Mouse (Mus musculus) WW6 (cell line): ENCODE measurements around the gene Ggt1.
"Not testable (repeated sequence)": the region's sequence is repeated elsewhere in the genome, so short reads cannot be mapped to it uniquely, and the experiment has no call there.

Experiments used
- DNase-seq: peaks from one replicate; pipeline ENCODE4 v3.0.0-alpha.2; 2013; ENCODE audit warnings: low read depth, low spot score

Ggt1 gene

DNA sequence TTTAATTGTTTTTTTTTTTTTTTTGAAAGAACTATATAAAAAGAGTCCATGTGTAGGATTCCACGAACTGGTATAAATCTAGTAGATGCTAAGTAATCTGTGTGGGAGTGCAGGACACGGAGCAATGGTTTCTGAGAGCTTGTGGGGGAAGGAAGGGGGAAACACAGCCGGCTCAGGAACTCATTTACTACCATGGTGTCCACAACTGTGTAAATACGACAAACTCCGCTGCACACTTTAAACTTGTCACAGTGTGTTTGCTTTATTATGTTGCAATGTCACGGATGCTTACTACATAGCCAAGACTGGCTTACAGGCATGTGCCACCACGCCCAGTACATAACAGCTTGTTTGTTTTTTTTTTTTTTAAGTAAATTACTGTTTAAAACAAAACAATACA is 11.5 kb upstream of the Ggt1 start:
- DNase-seq: no peak

GRCm38 (mm10) chr10:75551175-75551574 is 10.2 kb upstream of the Ggt1 start:
- DNase-seq: no peak

GRCm38 (mm10) chr10:75552106-75552505 is 9.3 kb upstream of the Ggt1 start:
- no peak for DNase-seq

GRCm38 (mm10) chr10:75552701-75553450 is 8.5 kb upstream of the Ggt1 start:
- DNase-seq: no peak

- no peak for DNase-seq
Observed at GRCm38 (mm10) chr10:75554090-75554489, 7.3 kb upstream of the Ggt1 start.

- no peak for DNase-seq
Observed at GRCm38 (mm10) chr10:75555557-75555956, 5.8 kb upstream of the Ggt1 start.

DNA sequence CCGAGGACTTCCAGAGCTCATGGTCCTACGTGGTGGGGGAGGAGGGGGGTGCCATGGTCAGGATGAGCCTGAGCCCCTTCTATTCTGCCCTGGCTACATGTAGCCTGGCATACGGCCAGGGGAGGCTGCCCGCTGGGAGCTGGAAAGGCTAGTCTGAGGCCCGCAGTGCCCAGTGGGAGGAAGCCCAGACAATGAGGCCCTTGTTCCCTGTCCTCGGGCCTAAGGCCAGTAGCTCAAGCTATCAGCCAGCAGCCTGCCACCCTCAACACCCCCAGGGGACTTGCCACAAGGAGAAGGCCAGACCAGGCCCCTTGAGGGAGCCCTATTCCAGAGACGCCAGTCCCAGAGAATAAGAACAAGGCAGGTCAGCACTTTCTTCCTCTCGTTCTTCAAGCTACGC is 5.4 kb upstream of the Ggt1 start:
- no peak for DNase-seq

DNA sequence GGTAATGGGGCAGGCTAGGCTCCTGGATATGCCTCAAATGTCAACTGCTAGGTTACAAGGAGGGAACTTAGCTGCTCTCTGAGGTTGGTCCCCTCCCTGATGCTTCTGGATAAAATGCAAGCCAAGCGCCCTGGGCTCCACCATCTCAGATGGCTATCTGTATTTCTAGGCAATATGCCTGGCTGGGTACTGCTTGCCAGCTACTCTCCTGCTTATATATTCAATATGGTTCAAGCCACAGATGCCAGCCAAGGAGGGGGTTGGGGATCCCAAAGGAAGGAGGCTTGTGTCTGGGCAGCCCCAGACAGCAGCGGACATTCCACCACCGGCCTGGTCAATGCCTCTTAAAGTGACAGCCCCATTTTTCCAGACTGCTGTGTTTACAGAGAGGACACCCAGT is 2.9 kb upstream of the Ggt1 start:
- DNase-seq: no peak

DNA sequence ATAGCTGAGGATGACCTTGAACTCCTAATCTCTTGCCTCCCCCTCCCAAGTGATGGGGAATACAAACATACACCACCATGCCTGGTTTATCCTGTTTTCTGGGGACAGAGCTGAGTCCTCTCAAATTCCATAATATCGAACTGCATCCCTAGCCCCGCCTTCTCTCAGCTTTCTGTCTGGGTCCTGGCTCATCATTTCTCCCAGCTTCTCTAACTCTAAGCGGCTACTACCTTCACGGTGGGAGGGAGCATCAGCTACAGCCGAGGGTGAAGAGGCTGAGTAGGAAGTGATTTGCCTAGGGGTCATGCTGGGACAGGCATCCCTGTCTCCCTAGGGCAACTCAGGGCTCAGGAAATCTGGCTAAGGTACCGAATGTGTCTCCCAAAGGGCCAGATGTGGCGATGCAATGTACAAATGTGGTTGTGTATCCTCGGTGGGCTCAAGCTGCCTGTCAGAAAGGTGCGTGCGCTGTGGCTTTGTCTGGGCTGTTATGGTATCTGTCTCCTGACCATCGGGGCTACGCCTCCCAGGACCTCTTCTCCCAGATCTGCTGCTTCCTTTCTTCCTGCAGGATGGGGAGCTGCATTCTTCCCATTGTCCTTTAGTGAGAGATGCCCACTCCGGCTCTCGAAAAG is 2.2 kb upstream of the Ggt1 start:
- no peak for DNase-seq

- DNase-seq: no peak
Observed at GRCm38 (mm10) chr10:75559676-75560548, 1.5 kb upstream of the Ggt1 start, which contains the start of gene Lrrc75b. Gene Lrrc75b (minus strand): TSS chr10:75560330.

DNA sequence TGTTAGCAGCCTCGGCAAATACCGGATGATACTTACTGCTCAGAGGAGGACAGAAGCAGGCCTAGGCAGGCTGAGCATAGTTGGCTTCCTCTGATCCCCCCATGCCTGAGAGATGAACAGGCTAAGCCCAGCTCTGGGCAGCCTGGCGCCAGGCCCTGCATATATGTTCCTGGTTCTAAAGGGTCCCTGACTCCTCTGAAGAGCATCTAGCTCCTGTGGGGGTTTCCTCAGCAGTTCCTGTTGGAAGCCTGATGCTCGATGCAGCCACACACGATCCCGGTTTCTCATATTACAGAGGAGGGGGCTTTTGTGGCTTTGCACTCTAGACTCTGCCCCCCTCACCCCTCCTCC is 880 bp upstream of the Ggt1 start:
- DNase-seq: no peak

- DNase-seq: no peak
Observed at GRCm38 (mm10) chr10:75562596-75562995, 1.2 kb downstream of the Ggt1 start.

DNA sequence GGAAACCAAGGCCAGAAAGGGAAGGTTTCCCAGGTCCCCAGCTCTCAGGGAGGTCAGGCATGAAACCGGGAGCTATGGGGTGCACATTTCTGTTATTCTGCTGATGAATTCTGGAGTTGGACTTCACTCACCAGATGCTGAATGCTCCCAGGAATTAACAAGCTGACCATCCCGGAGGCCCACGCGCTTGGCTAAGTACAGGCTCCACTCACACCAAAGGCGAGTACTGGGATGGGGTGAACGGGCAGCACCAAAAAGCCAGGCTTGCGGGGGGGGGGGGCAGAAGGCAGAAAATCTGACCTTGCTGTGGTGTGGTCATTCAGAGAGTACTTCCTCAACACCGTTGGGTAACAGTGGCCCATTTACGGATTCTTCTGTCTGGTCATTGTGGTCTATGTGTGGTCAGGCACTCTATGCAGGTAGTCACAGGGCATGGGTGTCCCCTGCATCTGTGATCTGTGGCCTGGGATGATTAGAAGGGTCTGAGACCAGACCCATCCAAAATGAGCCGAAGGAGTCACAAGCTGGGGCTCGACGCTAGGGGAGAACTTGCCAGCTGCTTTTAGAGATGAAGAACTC is 3.4 kb downstream of the Ggt1 start:
- DNase-seq: no peak

- no peak for DNase-seq
Observed at GRCm38 (mm10) chr10:75565436-75565835, 4.0 kb downstream of the Ggt1 start.

GRCm38 (mm10) chr10:75565906-75566305 is 4.5 kb downstream of the Ggt1 start:
- no peak for DNase-seq

DNA sequence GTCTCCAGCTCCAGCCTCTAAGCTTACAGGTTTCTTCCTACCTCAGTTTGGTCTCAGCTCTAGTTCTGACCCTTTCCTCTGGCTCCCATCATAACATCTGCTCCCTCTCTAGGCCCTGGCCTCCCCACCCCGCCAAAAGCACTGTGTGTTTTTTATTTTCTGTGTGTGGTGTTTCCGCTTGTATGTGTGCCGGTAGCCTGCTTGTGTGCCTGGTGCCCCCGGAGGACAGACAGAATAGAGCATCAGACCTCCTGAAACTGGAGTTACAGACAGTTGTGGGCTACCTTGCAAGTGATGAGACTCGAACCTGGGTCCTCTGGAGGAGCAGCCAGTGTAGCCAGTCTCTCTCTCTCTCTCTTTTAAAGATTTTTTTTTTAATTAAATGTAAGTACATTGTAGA is 4.9 kb downstream of the Ggt1 start:
- DNase-seq: no peak

DNA sequence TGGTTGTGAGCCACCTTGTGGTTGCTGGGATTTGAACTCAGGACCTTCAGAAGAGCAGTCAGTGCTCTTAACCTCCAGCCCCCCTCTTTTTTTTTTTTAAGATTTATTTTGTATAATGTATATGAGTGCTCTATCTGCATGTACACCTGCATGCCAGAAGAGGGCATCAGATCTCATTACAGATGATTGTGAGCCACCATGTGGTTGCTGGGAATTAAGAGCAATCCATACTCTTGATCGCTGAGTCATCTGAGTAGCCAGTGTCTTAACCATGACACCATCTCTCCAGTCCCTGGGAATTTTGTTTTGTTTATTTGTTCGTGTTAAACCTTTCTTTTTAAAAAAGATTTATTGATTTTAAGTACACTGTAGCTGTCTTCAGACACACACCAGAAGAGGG is 5.4 kb downstream of the Ggt1 start:
- DNase-seq: not testable (repeated sequence)

DNA sequence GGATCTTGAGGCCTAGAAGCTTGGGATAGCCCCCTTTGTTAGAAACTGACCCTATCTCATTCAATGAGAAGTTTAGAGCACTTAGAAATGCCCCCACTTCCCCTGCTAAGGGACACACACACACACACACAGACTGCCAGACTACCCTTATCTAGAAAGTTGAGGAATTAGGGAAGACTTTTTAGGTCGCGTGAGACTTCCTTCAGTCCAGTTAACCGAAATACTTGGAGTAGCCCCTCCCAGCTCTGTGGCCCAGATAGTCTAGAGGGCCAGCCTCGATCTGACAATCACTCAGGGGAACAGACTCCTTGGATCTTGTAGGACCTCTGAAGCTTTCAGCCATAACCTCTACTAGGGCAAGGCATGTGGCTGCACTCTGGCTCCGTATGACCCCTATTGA is 6.6 kb downstream of the Ggt1 start:
- DNase-seq: no peak

GRCm38 (mm10) chr10:75568441-75568840 is 7.0 kb downstream of the Ggt1 start:
- DNase-seq: no peak

- no peak for DNase-seq
Observed at GRCm38 (mm10) chr10:75568851-75569250, 7.4 kb downstream of the Ggt1 start.

DNA sequence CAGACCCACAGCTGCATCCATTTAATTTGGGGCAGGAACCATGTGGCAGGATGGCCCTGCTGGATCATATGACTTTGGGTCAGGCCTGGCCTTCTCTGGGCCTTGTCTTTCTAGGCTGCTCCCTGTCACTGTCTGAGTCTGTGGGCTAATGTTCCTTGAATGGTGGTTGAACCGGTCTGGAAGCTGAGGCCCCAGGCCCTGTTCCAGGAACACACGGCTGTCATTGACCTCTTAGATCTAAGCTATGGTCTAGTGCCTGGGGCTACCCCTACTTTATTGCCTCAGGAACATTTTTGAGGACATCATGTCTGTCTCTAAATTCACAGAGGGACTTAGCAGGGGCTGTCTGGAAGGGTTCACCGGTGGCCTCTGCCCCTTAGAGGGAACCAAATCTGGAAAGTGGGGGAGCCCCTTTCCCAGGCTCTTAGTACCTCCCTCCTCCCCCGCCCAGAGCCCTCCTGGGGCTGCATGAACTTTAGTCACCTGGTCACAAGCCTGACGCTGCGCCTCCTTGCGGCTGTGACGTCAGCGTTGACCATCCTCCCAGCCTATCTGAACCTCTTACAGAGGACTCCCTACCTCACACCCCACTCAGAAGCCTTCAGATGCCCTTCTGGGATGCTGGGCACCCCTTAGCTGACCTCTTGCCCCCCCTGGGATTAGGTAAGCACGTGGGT is 9.7 kb downstream of the Ggt1 start:
- no peak for DNase-seq

- no peak for DNase-seq
Observed at GRCm38 (mm10) chr10:75571937-75572336, 10.5 kb downstream of the Ggt1 start.
